Mouse (Mus musculus) gastrocnemius, postnatal 4 days (tissue): ENCODE measurements at regions not wholly inside any gene's neighbourhood (a gene's known extent, or its start where the extent isn't known, plus 50 kb on each side); places are given as distances from the start of the nearest gene placed in this dataset. TPM values are rescaled to one million over a fixed set of nuclear protein-coding genes. Genes with fewer than 3 reads are reported as not detected.

Source experiments
- microRNA-seq: library from miRNA; unstranded; fragments of <30 nt; microRNA quantifications from one replicate; pipeline ENCODE4 v1.2.0, GENCODE M21; 2021

Small RNAs in the stretch of these regions (microRNA-seq; reads per million reads assigned to microRNA genes)
- gene Gm24979: not detected
